Mouse (Mus musculus): ENCODE measurements around the gene Shroom3. TPM values are rescaled to one million over a fixed set of nuclear protein-coding genes. Genes with fewer than 3 reads are reported as not detected.

The Shroom3 gene
- polyA plus RNA-seq, 1 experiment from 2014 or later: 6.6 TPM

- Histone ChIP-seq H3K9me3 (no peaks in the 10 kb centered on the region), H3K4me2 (replicated peaks) (no peak overlapping the region), H3K4me3 (no peak overlapping the region), H3K4me1 (peaks cover 37% of the 10 kb centered on the region), H3K27me3 (no peaks in the 10 kb centered on the region), H3K36me3 (no peaks in the 10 kb centered on the region), H3K27ac (no peak overlapping the region), H3K9ac (no peak overlapping the region)
- no peak for ATAC-seq (ENCODE audit: insufficient number of reproducible peaks, insufficient read depth, low FRiP score, low TSS enrichment)
- 87% methylated on average over 2 of the region's 2 CpGs for WGBS
Measured at GRCm38 (mm10) chr5:93002615-93003014, 319.4 kb downstream of the Shroom3 start.

GRCm38 (mm10) chr5:93005229-93005814, 322.1 kb downstream of the Shroom3 start:
- ATAC-seq (ENCODE audit: insufficient number of reproducible peaks, insufficient read depth, low FRiP score, low TSS enrichment): no peak
- no peak overlapping the region for H3K9ac ChIP-seq

DNA sequence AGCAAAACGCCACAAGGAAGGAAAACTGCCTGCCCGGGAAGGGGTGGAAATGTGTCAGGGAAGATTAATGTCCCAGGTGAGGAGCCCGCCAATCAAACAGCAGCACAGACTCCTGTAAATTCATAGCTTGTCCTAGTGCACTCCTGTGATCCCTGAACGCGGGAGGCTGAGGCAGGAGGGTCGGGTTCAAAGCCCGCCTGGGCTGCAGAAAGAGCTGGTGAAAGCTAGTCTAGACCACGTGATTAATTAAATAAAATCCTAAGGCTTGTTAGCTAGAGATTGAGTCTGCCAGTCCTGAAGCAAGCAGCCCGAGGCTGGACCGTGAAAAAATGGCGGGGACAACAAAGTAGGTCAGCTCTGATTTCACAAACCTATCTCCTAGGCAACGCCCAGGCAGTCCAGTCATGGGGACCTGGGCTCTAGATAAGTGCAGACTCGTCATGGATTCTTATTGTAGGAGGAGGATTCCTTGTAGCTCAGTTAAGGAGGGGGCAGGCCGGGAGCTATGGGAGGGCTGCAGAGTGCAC, 322.6 kb downstream of the Shroom3 start:
- peak; percentile 58; the same call in 1 of the 2 replicates for ATAC-seq (ENCODE audit: insufficient number of reproducible peaks, insufficient read depth, low FRiP score, low TSS enrichment)
- H3K36me3 ChIP-seq: no peaks in the 10 kb centered on the region
- WGBS: 28% methylated on average over 14 of the region's 14 CpGs
- H3K9me3 ChIP-seq: no peaks in the 10 kb centered on the region
- peak overlapping the region; percentile 17; the same call in 1 of the 2 replicates for H3K4me3 ChIP-seq
- no peak overlapping the region for H3K9ac ChIP-seq
- H3K27ac ChIP-seq: peak overlapping the region; percentile 41
- H3K4me1 ChIP-seq: peaks cover 16% of the 10 kb centered on the region
- H3K4me2 ChIP-seq (replicated peaks): peak overlapping the region; percentile 37
- H3K27me3 ChIP-seq: no peaks in the 10 kb centered on the region

More at GRCm38 (mm10) chr5:93005229-93005814, 322.1 kb downstream of the Shroom3 start:
- 4% methylated on average over 20 of the region's 20 CpGs for WGBS
- Histone ChIP-seq H3K4me3 (peak overlapping the region; percentile 17; the same call in 1 of the 2 replicates), H3K4me1 (peaks cover 20% of the 10 kb centered on the region), H3K27ac (peak overlapping the region; percentile 41), H3K36me3 (no peaks in the 10 kb centered on the region), H3K27me3 (no peaks in the 10 kb centered on the region), H3K9me3 (no peaks in the 10 kb centered on the region), H3K4me2 (replicated peaks) (peak overlapping the region; percentile 37)

- ATAC-seq (ENCODE audit: insufficient number of reproducible peaks, insufficient read depth, low FRiP score, low TSS enrichment): no peak
- H3K4me1 ChIP-seq: peaks cover 11% of the 10 kb centered on the region; the same call in 1 of the 2 replicates
- no peak overlapping the region for H3K4me2 ChIP-seq (replicated peaks)
- H3K4me3 ChIP-seq: no peak overlapping the region
- no peaks in the 10 kb centered on the region for H3K27me3 ChIP-seq
- WGBS: 94% methylated on average over 9 of the region's 9 CpGs
- no peaks in the 10 kb centered on the region for H3K9me3 ChIP-seq
- no peaks in the 10 kb centered on the region for H3K36me3 ChIP-seq
- no peak overlapping the region for H3K9ac ChIP-seq
- H3K27ac ChIP-seq: no peak overlapping the region
Measured at GRCm38 (mm10) chr5:93008256-93008655, 325.0 kb downstream of the Shroom3 start.

MicroRNAs encoded within 50 kb of the gene (microRNA counts, 519-probe panel; counts per million panel counts)
- microRNA mmu-miR-1961: 3,872 counts per million, percentile 76 among the panel's probes with 10 or more counts

Small RNA genes within 50 kb of the gene (microRNA-seq; reads per million reads assigned to microRNA genes)
- gene Mir1961: not detected

Other genes with a start within 250 kb of the Shroom3 start
- 57.0 and 61.1 TPM in 2 replicates for gene Nup54, start 248.2 kb upstream of the Shroom3 start, polyA plus RNA-seq (2016; fragmentation: Nextera tagmentation; extraction: Ambion mirVana)
- 8.2 and 9.3 TPM in 2 replicates for gene Scarb2, start 176.6 kb upstream of the Shroom3 start, polyA plus RNA-seq (2016; fragmentation: Nextera tagmentation; extraction: Ambion mirVana)
- not detected in 2 replicates for gene Fam47e, start 128.4 kb upstream of the Shroom3 start, polyA plus RNA-seq (2016; fragmentation: Nextera tagmentation; extraction: Ambion mirVana)
- gene Stbd1, start 80.4 kb upstream of the Shroom3 start, polyA plus RNA-seq (2016; fragmentation: Nextera tagmentation; extraction: Ambion mirVana): 13.2 and 14.5 TPM in 2 replicates
- gene Ccdc158, start 8.2 kb upstream of the Shroom3 start, polyA plus RNA-seq (2016; fragmentation: Nextera tagmentation; extraction: Ambion mirVana): 1.1 and 1.3 TPM in 2 replicates

Data from embryonic facial prominence, embryonic 12.5 days (tissue).